Mouse (Mus musculus): ENCODE measurements around the gene Crkl.

GRCm38 (mm10) chr16:17532271-17532670, 80.5 kb downstream of the Crkl start:
- TF ChIP-seq GATA1 (IDR thresholded peaks at IDR 0.05; ENCODE audit: low read length), result no peak
- no peak for TF ChIP-seq TAL1 (IDR thresholded peaks at IDR 0.05; ENCODE audit: low read length)
